Mouse (Mus musculus) embryonic facial prominence, embryonic 12.5 days (tissue): ENCODE data around the gene Phpt1. TPM values are rescaled to one million over a fixed set of nuclear protein-coding genes. Genes with fewer than 3 reads are reported as not detected.
A peak's percentile ranks its signal among the peaks of the same experiment; 100 is the strongest.

Experiments used
- ATAC-seq: fragments of 200-750 bp; cut with Nextera tagmentation; 2 replicates; pipeline ENCODE4 v1.8.0; 2017; ENCODE audit not compliant: insufficient number of reproducible peaks, insufficient read depth, low FRiP score, low TSS enrichment
- H3K27ac ChIP-seq: fragments of 300-500 bp; sonication (generic); 2 replicates; pipeline ENCODE4 v1.5.1; 2016; ENCODE audit warnings: mild to moderate bottlenecking
- H3K27me3 ChIP-seq: fragments of 300-500 bp; sonication (generic); 2 replicates; pipeline ENCODE4 v1.6.1; 2016; ENCODE audit warnings: mild to moderate bottlenecking, moderate library complexity
- H3K36me3 ChIP-seq: fragments of 300-500 bp; sonication (generic); 2 replicates; pipeline ENCODE4 v1.6.1; 2016; ENCODE audit warnings: mild to moderate bottlenecking
- H3K4me1 ChIP-seq: fragments of 300-500 bp; sonication (generic); 2 replicates; pipeline ENCODE4 v1.6.1; 2016
- H3K4me2 ChIP-seq: fragments of 300-500 bp; sonication (generic); replicated peaks from 2 replicates; pipeline ENCODE4 v1.6.1; 2016; ENCODE audit warnings: mild to moderate bottlenecking, moderate library complexity
- H3K4me3 ChIP-seq: fragments of 300-500 bp; sonication (generic); 2 replicates; pipeline ENCODE4 v1.5.1; 2016; ENCODE audit warnings: mild to moderate bottlenecking
- H3K9ac ChIP-seq: fragments of 300-500 bp; sonication (generic); 2 replicates; pipeline ENCODE4 v1.6.1; 2016; ENCODE audit warnings: mild to moderate bottlenecking, moderate library complexity
- H3K9me3 ChIP-seq: fragments of 300-500 bp; sonication (generic); 2 replicates; pipeline ENCODE4 v1.6.1; 2016; ENCODE audit warnings: mild to moderate bottlenecking, moderate library complexity
- WGBS: fragments of 180-500 bp; shearing (Covaris S2); methylation state at CpG from one replicate; pipeline ENCODE4 v1.1.7; 2016; 5-methylcytosine and 5-hydroxymethylcytosine counted together
- polyA plus RNA-seq: library from polyadenylated mRNA; unstranded; fragments of >200 nt; fragmentation: Nextera tagmentation; extraction: Ambion mirVana; gene quantifications from 2 replicates; pipeline ENCODE4 v1.2.1, GENCODE M21; 2016

Phpt1 gene
- 156 and 177 TPM in 2 replicates for polyA plus RNA-seq

GRCm38 (mm10) chr2:25574579-25575431 is at the start of gene Phpt1, which contains the start of gene Mamdc4:
Gene Phpt1 (minus strand): TSS chr2:25575224.
Gene Mamdc4 (minus strand): TSS chr2:25574845.
- peaks cover 42% of the 10 kb centered on the region for H3K27me3 ChIP-seq
- WGBS, result under 1% methylated on average over 40 of the region's 45 CpGs
- peaks cover 41% of the 10 kb centered on the region for H3K4me1 ChIP-seq
- no peaks in the 10 kb centered on the region for H3K9me3 ChIP-seq
- H3K4me2 ChIP-seq, result peak within 1 kb of the TSS; percentile 94
- peak within 1 kb of the TSS; percentile 65 for H3K4me3 ChIP-seq
- peak within 1 kb of the TSS; percentile 69 for H3K9ac ChIP-seq
- peak; percentile 98 for ATAC-seq
- H3K36me3 ChIP-seq, result peaks cover 20% of the 10 kb centered on the region
- H3K27ac ChIP-seq, result peak within 1 kb of the TSS; percentile 85

- H3K4me2 ChIP-seq, result peak within 1 kb of the TSS; percentile 75
- H3K36me3 ChIP-seq, result no peaks in the 10 kb centered on the region
- 6% methylated on average over 34 of the region's 34 CpGs for WGBS
- H3K27me3 ChIP-seq, result peaks cover 23% of the 10 kb centered on the region
- ATAC-seq, result peak; percentile 75
- peak within 1 kb of the TSS; percentile 49 for H3K4me3 ChIP-seq
- peak within 1 kb of the TSS; percentile 60 for H3K9ac ChIP-seq
- H3K9me3 ChIP-seq, result no peaks in the 10 kb centered on the region
- H3K4me1 ChIP-seq, result peaks cover 13% of the 10 kb centered on the region
- no peak within 1 kb of the TSS; the same call in 1 of the 2 replicates for H3K27ac ChIP-seq
Measured at GRCm38 (mm10) chr2:25621229-25622200, 46.5 kb upstream of the Phpt1 start, which contains the start of gene Tmem141. Gene Tmem141 (minus strand): TSS chr2:25622005.

- 82% methylated on average over 4 of the region's 4 CpGs for WGBS
- H3K4me3 ChIP-seq, result no peak overlapping the region
- peak overlapping the region; percentile 75; the same call in 1 of the 2 replicates for H3K4me2 ChIP-seq
Measured at GRCm38 (mm10) chr2:25620852-25621228, 45.8 kb upstream of the Phpt1 start.

GRCm38 (mm10) chr2:25620386-25620785 is 45.4 kb upstream of the Phpt1 start:
- 0 out of 2 replicates have a peak overlapping the region, but pooled peaks have one; percentile 19 for H3K9ac ChIP-seq

More at GRCm38 (mm10) chr2:25620852-25621228, 45.8 kb upstream of the Phpt1 start:
- Histone ChIP-seq H3K27ac (no peak overlapping the region), H3K4me1 (peaks cover 18% of the 10 kb centered on the region), H3K9ac (no peak overlapping the region), H3K27me3 (peaks cover 30% of the 10 kb centered on the region), H3K36me3 (no peaks in the 10 kb centered on the region), H3K9me3 (no peaks in the 10 kb centered on the region)
- ATAC-seq, result no peak

GRCm38 (mm10) chr2:25617578-25617977 is 42.6 kb upstream of the Phpt1 start, which contains the start of gene Ccdc183:
Gene Ccdc183 (minus strand): TSS chr2:25617678.
- Histone ChIP-seq H3K36me3 (no peaks in the 10 kb centered on the region), H3K9me3 (no peaks in the 10 kb centered on the region), H3K27ac (no peak within 1 kb of the TSS), H3K9ac (no peak within 1 kb of the TSS), H3K4me1 (peaks cover 18% of the 10 kb centered on the region), H3K4me2 (no peak within 1 kb of the TSS), H3K27me3 (peaks cover 58% of the 10 kb centered on the region), H3K4me3 (no peak within 1 kb of the TSS)
- no peak for ATAC-seq
- 79% methylated on average over 3 of the region's 3 CpGs for WGBS

More at GRCm38 (mm10) chr2:25620386-25620785, 45.4 kb upstream of the Phpt1 start:
- Histone ChIP-seq H3K36me3 (no peaks in the 10 kb centered on the region), H3K9me3 (no peaks in the 10 kb centered on the region), H3K4me1 (peaks cover 18% of the 10 kb centered on the region), H3K4me2 (no peak overlapping the region), H3K4me3 (no peak overlapping the region), H3K27me3 (peaks cover 34% of the 10 kb centered on the region), H3K27ac (no peak overlapping the region)
- ATAC-seq, result no peak
- WGBS, result 83% methylated on average over 6 of the region's 6 CpGs

GRCm38 (mm10) chr2:25616398-25616797 is 41.4 kb upstream of the Phpt1 start:
- Histone ChIP-seq H3K4me2 (peak overlapping the region; percentile 27; the same call in 1 of the 2 replicates), H3K27me3 (peaks cover 58% of the 10 kb centered on the region), H3K9ac (no peak overlapping the region), H3K9me3 (no peaks in the 10 kb centered on the region), H3K4me3 (no peak overlapping the region), H3K27ac (no peak overlapping the region), H3K36me3 (no peaks in the 10 kb centered on the region), H3K4me1 (peaks cover 14% of the 10 kb centered on the region)
- no peak for ATAC-seq
- WGBS, result 25% methylated on average over 22 of the region's 22 CpGs

- no peaks in the 10 kb centered on the region for H3K9me3 ChIP-seq
- peaks cover 9% of the 10 kb centered on the region; the same call in 1 of the 2 replicates for H3K27me3 ChIP-seq
- ATAC-seq, result no peak
- H3K36me3 ChIP-seq, result no peaks in the 10 kb centered on the region
- peak overlapping the region; percentile 68 for H3K4me2 ChIP-seq
- peaks cover 15% of the 10 kb centered on the region for H3K4me1 ChIP-seq
- 66% methylated on average over 10 of the region's 10 CpGs for WGBS
- peak overlapping the region; percentile 99 for H3K4me3 ChIP-seq
- H3K9ac ChIP-seq, result peak overlapping the region; percentile 89; the same call in 1 of the 2 replicates
- 0 out of 2 replicates have a peak overlapping the region, but pooled peaks have one; percentile 91 for H3K27ac ChIP-seq
Measured at GRCm38 (mm10) chr2:25608671-25609070, 33.6 kb upstream of the Phpt1 start.

- H3K4me2 ChIP-seq, result peak within 1 kb of the TSS; percentile 68
- H3K4me3 ChIP-seq, result peak within 1 kb of the TSS; percentile 99
- H3K36me3 ChIP-seq, result peaks cover 4% of the 10 kb centered on the region
- ATAC-seq, result peak; percentile 89
- no peaks in the 10 kb centered on the region for H3K9me3 ChIP-seq
- H3K4me1 ChIP-seq, result peaks cover 15% of the 10 kb centered on the region
- peaks cover 4% of the 10 kb centered on the region; the same call in 1 of the 2 replicates for H3K27me3 ChIP-seq
- peak within 1 kb of the TSS; percentile 89 for H3K9ac ChIP-seq
- under 1% methylated on average over 80 of the region's 80 CpGs for WGBS
- H3K27ac ChIP-seq, result peak within 1 kb of the TSS; percentile 91
Measured at GRCm38 (mm10) chr2:25607761-25608622, 33.0 kb upstream of the Phpt1 start, which contains the start of gene Rabl6. Gene Rabl6 (minus strand): TSS chr2:25608521.

- no peak for ATAC-seq
- no peak overlapping the region for H3K9ac ChIP-seq
- WGBS, result 93% methylated on average over 5 of the region's 5 CpGs
- peaks cover 59% of the 10 kb centered on the region for H3K36me3 ChIP-seq
- no peak overlapping the region for H3K27ac ChIP-seq
- peaks cover 15% of the 10 kb centered on the region for H3K4me1 ChIP-seq
- H3K9me3 ChIP-seq, result no peaks in the 10 kb centered on the region
- no peak overlapping the region for H3K4me3 ChIP-seq
- no peaks in the 10 kb centered on the region for H3K27me3 ChIP-seq
- H3K4me2 ChIP-seq, result no peak overlapping the region
Measured at GRCm38 (mm10) chr2:25602526-25602925, 27.5 kb upstream of the Phpt1 start.

- no peaks in the 10 kb centered on the region for H3K4me1 ChIP-seq
- H3K36me3 ChIP-seq, result peaks cover 84% of the 10 kb centered on the region
- H3K4me2 ChIP-seq, result no peak overlapping the region
- no peak for ATAC-seq
- H3K4me3 ChIP-seq, result no peak overlapping the region
- no peaks in the 10 kb centered on the region for H3K27me3 ChIP-seq
- H3K9ac ChIP-seq, result no peak overlapping the region
- 88% methylated on average over 2 of the region's 2 CpGs for WGBS
- no peaks in the 10 kb centered on the region for H3K9me3 ChIP-seq
- no peak overlapping the region for H3K27ac ChIP-seq
Measured at GRCm38 (mm10) chr2:25600037-25600436, 25.0 kb upstream of the Phpt1 start.
